Mouse (Mus musculus) liver, adult 2 months (tissue): ENCODE data around the gene Hs1bp3. TPM values are rescaled to one million over a fixed set of nuclear protein-coding genes. Genes with fewer than 3 reads are reported as not detected.

Experiments
- DNase-seq: peaks from one replicate; pipeline ENCODE4 v3.0.0-alpha.2; 2011; ENCODE audit warnings: low read depth, low spot score; ENCODE audit errors: extremely low read depth
- H3K27ac ChIP-seq: fragments of 200-500 bp; replicated peaks from 2 replicates; pipeline ENCODE4 v1.5.1; 2012; ENCODE audit warnings: low read depth, mild to moderate bottlenecking, control low read depth, inconsistent platforms, low read length; ENCODE audit not compliant: insufficient read depth
- H3K27me3 ChIP-seq: fragments of 200-500 bp; 2 replicates; pipeline ENCODE4 v1.6.1; 2012; ENCODE audit warnings: mild to moderate bottlenecking, moderate library complexity, low read length, inconsistent platforms; ENCODE audit not compliant: control insufficient read depth, insufficient read depth
- H3K36me3 ChIP-seq: fragments of 200-500 bp; 2 replicates; pipeline ENCODE4 v1.6.1; 2012; ENCODE audit warnings: low read length, inconsistent platforms; ENCODE audit not compliant: control insufficient read depth, insufficient read depth
- H3K4me1 ChIP-seq: fragments of 200-500 bp; 2 replicates; pipeline ENCODE4 v1.6.1; 2011; ENCODE audit warnings: low read length; ENCODE audit not compliant: control insufficient read depth, insufficient read depth
- H3K4me3 ChIP-seq: fragments of 200-500 bp; 2 replicates; pipeline ENCODE4 v1.5.1; 2011; ENCODE audit warnings: low read depth, mild to moderate bottlenecking, control low read depth, low read length, moderate library complexity; ENCODE audit not compliant: insufficient read depth
- H3K79me2 ChIP-seq: fragments of 200-500 bp; 2 replicates; pipeline ENCODE4 v1.6.1; 2012; ENCODE audit warnings: inconsistent platforms, mild to moderate bottlenecking, low read length, moderate library complexity; ENCODE audit not compliant: control insufficient read depth, insufficient read depth
- H3K9ac ChIP-seq: fragments of 200-500 bp; 2 replicates; pipeline ENCODE4 v1.6.1; 2012; ENCODE audit warnings: low read depth, mild to moderate bottlenecking, control low read depth, inconsistent platforms, low read length
- CTCF ChIP-seq: fragments of 200-500 bp; IDR thresholded peaks from 2 replicates; pipeline ENCODE4 v1.5.1; 2011; ENCODE audit warnings: low read depth, low read length, control low read depth
- POLR2A ChIP-seq: fragments of 200-500 bp; IDR thresholded peaks from 2 replicates; pipeline ENCODE4 v1.6.1; 2011; ENCODE audit warnings: low read length, control low read depth; ENCODE audit not compliant: insufficient read depth; ENCODE audit errors: extremely low read depth
- WGBS: fragments of 180-500 bp; shearing (Covaris S2); methylation state at CpG from one replicate; pipeline ENCODE4 v1.1.7; 2018; 5-methylcytosine and 5-hydroxymethylcytosine counted together
- polyA plus RNA-seq: library from polyadenylated mRNA; depleted of rRNA; stranded (reverse); fragments of >200 nt; gene quantifications from 2 replicates; pipeline ENCODE4 v1.2.3, GENCODE M21; 2012
- total RNA-seq: library from RNA; depleted of rRNA; stranded (reverse); fragments of >200 nt; gene quantifications from 2 replicates; pipeline ENCODE4 v1.2.3, GENCODE M21; 2014

Hs1bp3 gene
- total and polyA plus RNA-seq, 2 experiments: 3.0 to 16.6 TPM

DNA sequence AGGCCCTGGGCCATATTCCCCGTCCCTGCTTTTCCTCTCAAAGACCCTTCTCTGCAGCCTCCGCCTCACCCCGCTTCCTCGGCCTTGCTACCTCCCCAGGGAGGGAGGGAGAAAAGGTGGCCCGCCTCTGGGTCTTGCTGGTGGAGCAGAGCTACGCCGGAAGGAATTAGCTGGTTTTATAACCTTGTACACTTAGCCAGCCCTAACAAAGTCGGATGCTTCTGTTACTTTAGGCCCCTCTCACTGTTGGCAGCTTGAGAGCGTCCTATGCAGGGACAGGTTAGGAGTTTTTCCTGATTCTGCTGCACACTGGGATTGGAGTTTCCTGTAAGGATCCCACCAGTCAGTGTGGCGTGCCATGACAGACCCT is 13.1 kb upstream of the Hs1bp3 start:
- Histone ChIP-seq H3K27ac (no peak overlapping the region), H3K36me3 (no peaks in the 10 kb centered on the region), H3K79me2 (no peaks in the 10 kb centered on the region), H3K27me3 (peaks cover 34% of the 10 kb centered on the region), H3K4me3 (no peak overlapping the region), H3K4me1 (peaks cover 3% of the 10 kb centered on the region), H3K9ac (no peak overlapping the region)
- WGBS: 57% methylated on average over 10 of the region's 10 CpGs
- TF ChIP-seq CTCF (no peak), POLR2A (no peak)
- DNase-seq: no peak

DNA sequence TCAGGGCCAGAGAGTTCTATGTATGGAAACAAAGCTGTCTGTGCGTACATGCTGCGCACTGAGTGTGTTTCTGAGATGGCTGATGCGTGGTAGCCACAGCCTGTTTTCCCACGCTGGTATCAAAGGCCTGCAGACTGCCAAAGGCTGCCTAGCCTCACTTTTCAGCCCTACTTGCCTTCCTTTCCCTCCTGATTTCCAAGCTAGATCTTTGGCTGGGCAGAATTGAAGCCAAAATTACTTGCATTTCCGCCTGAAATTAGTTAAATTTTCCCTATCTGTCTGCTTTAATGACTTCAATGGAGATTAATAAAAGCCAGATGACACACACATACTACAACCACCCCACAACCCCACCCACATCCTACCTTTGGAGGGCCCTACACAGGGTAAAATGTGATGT is 12.7 kb upstream of the Hs1bp3 start:
- Histone ChIP-seq H3K4me3 (no peak overlapping the region), H3K79me2 (no peaks in the 10 kb centered on the region), H3K27ac (no peak overlapping the region), H3K36me3 (no peaks in the 10 kb centered on the region), H3K27me3 (peaks cover 34% of the 10 kb centered on the region), H3K4me1 (peaks cover 3% of the 10 kb centered on the region), H3K9ac (no peak overlapping the region)
- WGBS: 72% methylated on average over 5 of the region's 5 CpGs
- no peak for DNase-seq
- TF ChIP-seq POLR2A: no peak
- TF ChIP-seq CTCF: no peak

DNA sequence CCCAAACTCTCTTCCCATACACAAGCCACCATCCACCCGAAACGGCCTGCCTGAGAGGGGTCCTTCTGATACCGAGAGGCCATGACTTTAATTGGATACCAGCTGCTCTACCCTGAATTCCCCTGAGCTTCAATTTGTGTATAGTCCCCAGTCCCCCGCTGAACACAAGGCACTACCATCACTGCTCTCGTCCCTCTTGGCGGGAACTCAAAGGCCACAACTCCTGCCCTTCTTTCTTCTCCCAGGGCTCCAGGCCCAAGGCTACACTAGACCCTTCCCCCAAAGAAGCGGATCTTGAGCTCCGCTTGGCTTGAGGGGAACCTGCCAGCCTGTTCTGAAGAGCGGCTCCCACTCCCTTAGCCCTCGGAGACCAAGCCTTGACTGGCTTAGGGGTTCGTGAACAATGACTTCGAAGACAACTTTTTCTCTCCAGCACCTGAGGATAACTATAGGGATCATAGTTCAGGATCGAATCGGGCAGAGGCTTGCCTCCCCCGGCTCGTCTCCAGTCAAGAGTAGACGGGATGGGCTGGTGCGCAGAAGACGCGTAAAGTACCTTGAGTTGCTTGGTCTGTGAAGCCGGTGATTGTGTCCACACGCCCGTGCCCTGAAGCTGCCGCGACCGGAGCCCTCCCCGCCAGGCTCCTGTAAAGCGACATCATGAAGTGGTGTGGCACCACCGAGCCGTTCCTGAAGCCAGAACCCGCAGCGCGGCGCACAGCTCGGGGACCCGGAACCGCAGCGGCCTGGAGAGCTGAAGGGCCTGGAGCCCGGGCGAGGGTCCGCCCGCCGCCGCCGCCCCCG is 12.0 kb upstream of the Hs1bp3 start:
- H3K27ac ChIP-seq: no peak overlapping the region
- H3K36me3 ChIP-seq: no peaks in the 10 kb centered on the region
- H3K4me1 ChIP-seq: peaks cover 3% of the 10 kb centered on the region
- H3K79me2 ChIP-seq: no peaks in the 10 kb centered on the region
- H3K9ac ChIP-seq: 0 out of 2 replicates have a peak overlapping the region, but pooled peaks have one; percentile 19
- H3K27me3 ChIP-seq: peaks cover 34% of the 10 kb centered on the region
- WGBS: 11% methylated on average over 46 of the region's 46 CpGs
- DNase-seq: no peak
- no peak for TF ChIP-seq CTCF
- no peak for TF ChIP-seq POLR2A
- H3K4me3 ChIP-seq: peak overlapping the region; percentile 17; the same call in 1 of the 2 replicates

DNA sequence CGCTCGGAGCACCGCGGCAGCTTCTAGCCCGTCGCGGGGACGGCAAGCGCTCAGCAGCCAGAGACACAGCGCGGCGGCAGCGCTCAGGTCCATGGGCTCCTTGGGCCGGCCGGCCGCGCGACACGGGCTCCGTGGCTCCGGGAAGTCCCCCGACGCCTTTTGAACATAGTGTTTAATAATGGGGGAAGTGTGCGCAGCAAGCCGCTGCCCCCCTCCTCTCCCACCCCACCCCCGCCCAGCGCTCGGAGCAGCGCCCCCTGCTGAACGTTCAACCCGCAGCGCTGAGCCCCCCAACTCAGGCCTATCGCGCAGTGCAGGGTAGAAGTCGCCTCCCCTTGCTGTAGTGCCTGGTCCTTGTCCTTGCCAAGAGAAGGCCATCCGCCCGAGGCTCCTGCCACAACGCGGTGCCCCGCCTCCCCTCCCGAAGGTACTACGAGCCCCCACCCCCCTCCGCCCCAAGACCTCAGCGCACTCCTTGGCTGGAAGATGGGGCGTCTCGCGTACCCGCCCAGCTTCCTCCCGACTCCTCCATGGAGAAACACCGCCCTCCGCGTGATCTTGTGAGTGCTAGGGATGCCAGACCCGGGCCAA is 11.3 kb upstream of the Hs1bp3 start, which contains the start of gene Gdf7:
Gene Gdf7 (minus strand): TSS at position 114 of the 591 bp plus-strand sequence.
- Histone ChIP-seq H3K4me3 (peak within 1 kb of the TSS; percentile 17; the same call in 1 of the 2 replicates), H3K27ac (no peak within 1 kb of the TSS), H3K36me3 (no peaks in the 10 kb centered on the region), H3K27me3 (peaks cover 34% of the 10 kb centered on the region), H3K79me2 (no peaks in the 10 kb centered on the region), H3K9ac (0 out of 2 replicates have a peak within 1 kb of the TSS, but pooled peaks have one; percentile 19), H3K4me1 (peaks cover 3% of the 10 kb centered on the region)
- WGBS: 3% methylated on average over 53 of the region's 53 CpGs
- DNase-seq: no peak
- TF ChIP-seq CTCF: peak; percentile 24; the same call in 1 of the 2 replicates
- no peak for TF ChIP-seq POLR2A

DNA sequence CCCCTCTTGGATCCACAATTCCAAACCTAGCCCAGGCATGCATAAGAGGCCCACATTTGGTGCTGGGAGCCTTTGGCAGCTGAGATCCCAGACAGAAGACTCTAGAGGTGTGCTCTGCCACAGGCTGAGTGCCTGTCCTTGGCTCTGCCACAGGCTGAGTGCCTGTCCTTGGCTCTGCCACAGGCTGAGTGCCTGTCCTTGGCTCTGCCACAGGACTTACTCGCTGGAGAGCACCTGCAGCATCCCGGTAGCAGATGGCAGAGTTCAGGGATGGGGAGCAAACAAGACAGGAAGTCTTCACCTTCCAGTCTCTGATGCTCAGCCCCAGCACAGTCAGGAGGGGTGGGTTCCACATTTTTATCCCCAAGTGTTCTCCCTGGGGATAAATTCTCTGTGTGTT is 8.0 kb upstream of the Hs1bp3 start:
- peaks cover 17% of the 10 kb centered on the region for H3K27me3 ChIP-seq
- no peak overlapping the region for H3K27ac ChIP-seq
- H3K4me1 ChIP-seq: no peaks in the 10 kb centered on the region
- no peak for TF ChIP-seq CTCF
- no peak for TF ChIP-seq POLR2A
- 48% methylated on average over 2 of the region's 2 CpGs for WGBS
- no peaks in the 10 kb centered on the region for H3K79me2 ChIP-seq
- no peaks in the 10 kb centered on the region for H3K36me3 ChIP-seq
- no peak overlapping the region for H3K9ac ChIP-seq
- DNase-seq: no peak
- no peak overlapping the region for H3K4me3 ChIP-seq
